Mouse (Mus musculus) WW6 (cell line): Measurements from ENCODE around the gene Fam107b.
"Not testable (repeated sequence)": the region's sequence is repeated elsewhere in the genome, so short reads cannot be mapped to it uniquely, and the experiment has no call there.

Source experiments
- DNase-seq: peaks from one replicate; pipeline ENCODE4 v3.0.0-alpha.2; 2013; ENCODE audit warnings: low read depth, low spot score

Gene Fam107b

GRCm38 (mm10) chr2:3709882-3710281 lies 139.6 kb downstream of the Fam107b start:
- no peak for DNase-seq

- DNase-seq, result no peak
Observed at GRCm38 (mm10) chr2:3710521-3710920, 140.2 kb downstream of the Fam107b start.

- no peak for DNase-seq
Observed at GRCm38 (mm10) chr2:3712369-3713042, 142.2 kb downstream of the Fam107b start.

GRCm38 (mm10) chr2:3713212-3713681 lies 143.0 kb downstream of the Fam107b start:
- DNase-seq, result peak; percentile 89

GRCm38 (mm10) chr2:3713682-3714361 lies 143.5 kb downstream of the Fam107b start:
- DNase-seq, result no peak

GRCm38 (mm10) chr2:3714511-3714910 lies 144.2 kb downstream of the Fam107b start:
- no peak for DNase-seq

GRCm38 (mm10) chr2:3715424-3715823 lies 145.1 kb downstream of the Fam107b start:
- DNase-seq, result no peak

GRCm38 (mm10) chr2:3717268-3717667 lies 147.0 kb downstream of the Fam107b start:
- DNase-seq, result no peak

- no peak for DNase-seq
Observed at GRCm38 (mm10) chr2:3717847-3718246, 147.6 kb downstream of the Fam107b start.

GRCm38 (mm10) chr2:3719436-3720121 lies 149.3 kb downstream of the Fam107b start:
- DNase-seq, result not testable (repeated sequence)

GRCm38 (mm10) chr2:3721107-3721506 lies 150.8 kb downstream of the Fam107b start:
- DNase-seq, result no peak

GRCm38 (mm10) chr2:3721974-3722373 lies 151.7 kb downstream of the Fam107b start:
- no peak for DNase-seq

- DNase-seq, result no peak
Observed at GRCm38 (mm10) chr2:3723391-3724106, 153.3 kb downstream of the Fam107b start.

GRCm38 (mm10) chr2:3726501-3727078 lies 156.3 kb downstream of the Fam107b start:
- no peak for DNase-seq

- no peak for DNase-seq
Observed at GRCm38 (mm10) chr2:3727225-3727930, 157.1 kb downstream of the Fam107b start.

- no peak for DNase-seq
Observed at GRCm38 (mm10) chr2:3728090-3728489, 157.8 kb downstream of the Fam107b start.

- no peak for DNase-seq
Observed at GRCm38 (mm10) chr2:3729586-3729985, 159.3 kb downstream of the Fam107b start.

- DNase-seq, result no peak
Observed at GRCm38 (mm10) chr2:3730744-3731143, 160.5 kb downstream of the Fam107b start.

- DNase-seq, result no peak
Observed at GRCm38 (mm10) chr2:3731316-3732015, 161.2 kb downstream of the Fam107b start.
